In genomic region chr12:59066448-59067077, GRCm38 (mm10) we compare ENCODE assay signal across 8 mouse cellular contexts. TPM values are rescaled to one million over a fixed set of nuclear protein-coding genes. Genes with fewer than 3 reads are reported as not detected.
DNase-seq lines count a peak whose midpoint lies in the region; ATAC-seq lines count a peak whose summit lies in the region.

Gene Pnn, plus strand, starts transcription at chr12:59066884.

- peak within 1 kb of the TSS; percentile 96 for H3K27ac ChIP-seq in hindbrain, embryonic 14.5 days

- H3K27me3 ChIP-seq in hindbrain, embryonic 14.5 days (ENCODE audit: control insufficient read depth, insufficient read depth, low read length): no peaks in the 10 kb centered on the region

- peak within 1 kb of the TSS; percentile 93 for H3K4me2 ChIP-seq in hindbrain, embryonic 14.5 days (replicated peaks)

- H3K9ac ChIP-seq in hindbrain, embryonic 14.5 days: peak within 1 kb of the TSS; percentile 98

- H3K36me3 ChIP-seq in hindbrain, embryonic 14.5 days (replicated peaks; ENCODE audit: control insufficient read depth, insufficient read depth): peaks cover 35% of the 10 kb centered on the region

- WGBS in hindbrain, embryonic 14.5 days: under 1% methylated on average over 43 of the region's 43 CpGs

- peaks cover 11% of the 10 kb centered on the region for H3K4me1 ChIP-seq in hindbrain, embryonic 14.5 days (replicated peaks; ENCODE audit: control insufficient read depth, insufficient read depth, low read length)

- ATAC-seq in hindbrain, embryonic 14.5 days (ENCODE audit: low FRiP score): peak; percentile 100

- H3K4me3 ChIP-seq in hindbrain, embryonic 14.5 days (replicated peaks; ENCODE audit: low read length): peak within 1 kb of the TSS; percentile 98

- DNase-seq in R1 (ENCODE audit: low read depth, low spot score): peak; percentile 98
- peak; percentile 97 for DNase-seq in cerebellum, postnatal 25 days
- DNase-seq in frontal cortex, postnatal 25 days (ENCODE audit: low spot score in 2 of 2): peak; percentile 90 to 95
- DNase-seq in hindbrain, embryonic 14.5 days (ENCODE audit: low spot score): peak; percentile 95
- peak; percentile 98 for DNase-seq in layer of hippocampus, postnatal 36 days
- peak; percentile 98 for DNase-seq in lung, postnatal 36 days
- DNase-seq in retina, postnatal 1 day: peak; percentile 99
- peak; percentile 91 to 97 for DNase-seq in urinary bladder, adult 18-20 months (ENCODE audit: low spot score in 2 of 2)

- no peaks in the 10 kb centered on the region for H3K9me3 ChIP-seq in hindbrain, embryonic 14.5 days (ENCODE audit: control insufficient read depth, low read length)

RNA-seq across cellular contexts. Expression of gene Pnn, which starts in this region (rescaled TPM):
- 63.4 and 70.6 TPM in 2 replicates for polyA plus RNA-seq in hindbrain, embryonic 14.5 days (2014; fragmentation: Nextera tagmentation; extraction: Ambion mirVana)
- total RNA-seq in layer of hippocampus, postnatal 36 days (2021): 10 to 100 TPM; 63.5 to 69.8 TPM

Comparison
In these comparisons a context has a peak if more than half of its experiments do, and no peak if none do; other contexts are left out.
1. Peak in every context shown above with its lines: DNase-seq, ATAC-seq, H3K4me3 ChIP-seq and H3K27ac ChIP-seq.